In genomic region chr6:70996123-70996723, GRCm38 (mm10) we compare ENCODE assay signal across 31 mouse cellular contexts. TPM values are rescaled to one million over a fixed set of nuclear protein-coding genes. Genes with fewer than 3 reads are reported as not detected.
DNase-seq lines count a peak whose midpoint lies in the region; ATAC-seq lines count a peak whose summit lies in the region.
"Had no signal": no experiment of that assay in that cellular context is flagged by ENCODE, and none has a peak within 500 bp of the region (broad histone marks: within the 10 kb centered on the region; RNA-seq: fewer than 3 reads in every experiment).

No protein-coding gene starts in this region.

- H3K36me3 ChIP-seq in embryonic facial prominence, embryonic 11.5 days (replicated peaks; ENCODE audit: control insufficient read depth, insufficient read depth, low read depth, low read length): no peaks in the 10 kb centered on the region
- H3K36me3 ChIP-seq: forebrain, embryonic 12.5 days; forebrain, embryonic 15.5 days; heart, embryonic 10.5 days; heart, embryonic 13.5 days; hindbrain, embryonic 12.5 days; hindbrain, embryonic 15.5 days had no signal

- H3K4me3 ChIP-seq in embryonic facial prominence, embryonic 11.5 days (ENCODE audit: low read depth, low read length): no peak overlapping the region
- H3K4me3 ChIP-seq: erythroblast, embryonic 14.5 days; forebrain, embryonic 12.5 days; forebrain, embryonic 15.5 days; heart, adult 2 months; heart, embryonic 10.5 days; heart, embryonic 13.5 days; hindbrain, embryonic 12.5 days; hindbrain, embryonic 15.5 days had no signal

- no peaks in the 10 kb centered on the region for H3K9me3 ChIP-seq in embryonic facial prominence, embryonic 11.5 days (replicated peaks; ENCODE audit: control insufficient read depth, low read length)
- H3K9me3 ChIP-seq: forebrain, embryonic 12.5 days; forebrain, embryonic 15.5 days; heart, embryonic 10.5 days; heart, embryonic 13.5 days; hindbrain, embryonic 12.5 days; hindbrain, embryonic 15.5 days had no signal

- DNase-seq in Muller cell, postnatal 12 days (ENCODE audit: inconsistent ontology term): peak; percentile 94
- DNase-seq in embryonic facial prominence, embryonic 11.5 days (ENCODE audit: low spot score): no peak
- peak; percentile 77 for DNase-seq in retina, embryonic 14.5 days (ENCODE audit: low spot score)
- DNase-seq in layer of hippocampus, adult 18-20 months (ENCODE audit: low spot score in 2 of 2): no peak
- no peak for DNase-seq in ovary, postnatal 10 days (ENCODE audit: low spot score)
- DNase-seq in gastrocnemius, postnatal 25 days: no peak
- DNase-seq: adrenal gland, postnatal 10 days; adrenal gland, postnatal 36 days; cerebellum, adult 18-20 months; cerebellum, adult 9-10 months; cerebellum, postnatal 14 days; gastrocnemius, postnatal 36 days; heart, adult 2 months had no signal

- H3K4me2 ChIP-seq in embryonic facial prominence, embryonic 11.5 days (ENCODE audit: low read depth, low read length): no peak overlapping the region
- H3K4me2 ChIP-seq: forebrain, embryonic 12.5 days; forebrain, embryonic 15.5 days; heart, embryonic 13.5 days; hindbrain, embryonic 12.5 days; hindbrain, embryonic 15.5 days had no signal

- no peaks in the 10 kb centered on the region for H3K27me3 ChIP-seq in embryonic facial prominence, embryonic 11.5 days (ENCODE audit: control insufficient read depth, insufficient read depth, low read length)
- H3K27me3 ChIP-seq: forebrain, embryonic 15.5 days; hindbrain, embryonic 12.5 days; hindbrain, embryonic 15.5 days; Patski had no signal

- WGBS in embryonic facial prominence, embryonic 11.5 days: 49% methylated on average over 4 of the region's 4 CpGs

- ATAC-seq in embryonic facial prominence, embryonic 11.5 days (replicated peaks; ENCODE audit: insufficient number of reproducible peaks, low FRiP score, low TSS enrichment, low read depth): peak; percentile 67
- ATAC-seq: CD4-positive, CD25-positive, alpha-beta regulatory T cell, adult 4 months; forebrain, embryonic 15.5 days; Patski had no signal

- H3K27ac ChIP-seq in embryonic facial prominence, embryonic 11.5 days (replicated peaks; ENCODE audit: low read depth, low read length): no peak overlapping the region
- H3K27ac ChIP-seq: forebrain, embryonic 12.5 days; forebrain, embryonic 15.5 days; heart, adult 2 months; heart, embryonic 10.5 days; heart, embryonic 13.5 days; hindbrain, embryonic 12.5 days; hindbrain, embryonic 15.5 days had no signal

- no peak overlapping the region for H3K9ac ChIP-seq in embryonic facial prominence, embryonic 11.5 days (replicated peaks; ENCODE audit: low read length)
- H3K9ac ChIP-seq: forebrain, embryonic 12.5 days; forebrain, embryonic 15.5 days; heart, embryonic 13.5 days; hindbrain, embryonic 12.5 days; hindbrain, embryonic 15.5 days had no signal

- H3K4me1 ChIP-seq in embryonic facial prominence, embryonic 11.5 days (ENCODE audit: control insufficient read depth, insufficient read depth, low read length): no peaks in the 10 kb centered on the region
- H3K4me1 ChIP-seq: forebrain, embryonic 12.5 days; forebrain, embryonic 15.5 days; heart, embryonic 10.5 days; heart, embryonic 13.5 days; hindbrain, embryonic 12.5 days; hindbrain, embryonic 15.5 days had no signal

RNA-seq across cellular contexts. Expression of gene Foxi3, which starts 39.9 kb away (rescaled TPM):
- 0.81 and 1.0 TPM in 2 replicates for polyA plus RNA-seq in embryonic facial prominence, embryonic 11.5 days (2014; fragmentation: Nextera tagmentation; extraction: Ambion mirVana)
- total RNA-seq in layer of hippocampus, adult 18-20 months (2021): not detected
- not detected for total RNA-seq in gastrocnemius, postnatal 25 days (2021)
- total RNA-seq: adrenal gland, adult 18-20 months; adrenal gland, postnatal 10 days; adrenal gland, postnatal 36 days; gastrocnemius, adult 8-10 months; gastrocnemius, postnatal 36 days; granulocyte monocyte progenitor cell, adult 5-6 weeks; heart, adult 2 months; heart, postnatal 25 days; hematopoietic stem cell, adult 5-6 weeks; MEL had no signal
- polyA plus RNA-seq: C2C12; CD4-positive, CD25-positive, alpha-beta regulatory T cell, adult 4 months; erythroblast, embryonic 14.5 days; forebrain, embryonic 15.5 days; heart, adult 2 months; heart, embryonic 10.5 days; heart, embryonic 13.5 days; heart, embryonic 16.5 days; hindbrain, embryonic 12.5 days; hindbrain, embryonic 15.5 days; intestine, embryonic 14.5 days; Patski had no signal

Comparison
In these comparisons a context has a peak if more than half of its experiments do, and no peak if none do; other contexts are left out.
1. DNase-seq: peak in Muller cell, postnatal 12 days (single experiment) and retina, embryonic 14.5 days (single experiment); none in embryonic facial prominence, embryonic 11.5 days (single experiment), layer of hippocampus, adult 18-20 months (0 of 2), ovary, postnatal 10 days (single experiment) and gastrocnemius, postnatal 25 days (single experiment).